Mouse (Mus musculus) heart, adult 2 months (tissue): ENCODE results near the gene 1700012P22Rik.

Source experiments
- CTCF ChIP-seq: fragments of 200-600 bp; IDR thresholded peaks from 2 replicates; pipeline ENCODE4 v1.8.1; 2022; ENCODE audit warnings: antibody characterized with exemption, mild to moderate bottlenecking, moderate library complexity
- POLR2A ChIP-seq: fragments of 200-500 bp; IDR thresholded peaks from 2 replicates; pipeline ENCODE4 v1.6.1; 2011; ENCODE audit warnings: mild to moderate bottlenecking, low read depth, low read length, control low read depth; ENCODE audit not compliant: insufficient read depth

DNA sequence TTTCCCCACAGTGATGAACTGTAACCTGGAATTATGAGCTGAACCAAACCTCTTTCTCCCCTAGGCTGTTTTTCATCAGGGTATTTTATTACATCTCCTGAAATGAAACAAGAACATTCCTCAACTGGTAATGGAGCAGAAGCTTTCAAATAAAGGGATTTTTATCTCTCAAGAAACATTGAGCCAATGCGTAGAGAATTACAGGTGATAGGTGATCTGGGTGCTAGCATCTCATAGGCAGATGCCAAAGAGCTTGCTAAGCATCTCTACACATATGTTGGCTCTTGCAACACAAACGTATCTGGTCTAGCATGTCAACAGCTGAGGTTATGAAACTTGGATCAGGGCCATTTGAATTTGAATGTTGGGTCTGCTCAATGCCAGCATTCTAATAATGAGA is 26.6 kb upstream of the 1700012P22Rik start:
- TF ChIP-seq CTCF (no peak), POLR2A (no peak)
